Mouse (Mus musculus) liver, embryonic 13.5 days (tissue): ENCODE results near the gene Col6a2. TPM values are rescaled to one million over a fixed set of nuclear protein-coding genes. Genes with fewer than 3 reads are reported as not detected.
A peak's percentile ranks its signal among the peaks of the same experiment; 100 is the strongest.

Experiments
- ATAC-seq: fragments of 200-750 bp; cut with Nextera tagmentation; 2 replicates; pipeline ENCODE4 v1.8.0; 2017; ENCODE audit warnings: low read depth, mild to moderate bottlenecking, moderate number of reproducible peaks, moderate library complexity
- DNase-seq: peaks from one replicate; pipeline ENCODE4 v3.0.0; 2022
- H3K27ac ChIP-seq: fragments of 300-500 bp; sonication (generic); 2 replicates; pipeline ENCODE4 v1.5.1; 2015; ENCODE audit warnings: moderate library complexity, mild to moderate bottlenecking, inconsistent platforms
- H3K27me3 ChIP-seq: fragments of 300-500 bp; sonication (generic); 2 replicates; pipeline ENCODE4 v1.6.1; 2015; ENCODE audit warnings: mild to moderate bottlenecking, inconsistent platforms
- H3K36me3 ChIP-seq: fragments of 300-500 bp; sonication (generic); 2 replicates; pipeline ENCODE4 v1.6.1; 2015; ENCODE audit warnings: mild to moderate bottlenecking, inconsistent platforms
- H3K4me1 ChIP-seq: fragments of 300-500 bp; sonication (generic); replicated peaks from 2 replicates; pipeline ENCODE4 v1.6.1; 2015; ENCODE audit warnings: inconsistent platforms
- H3K4me2 ChIP-seq: fragments of 300-500 bp; sonication (generic); 2 replicates; pipeline ENCODE4 v1.6.1; 2015; ENCODE audit warnings: inconsistent platforms, mild to moderate bottlenecking, moderate library complexity
- H3K4me3 ChIP-seq: fragments of 300-500 bp; sonication (generic); replicated peaks from 2 replicates; pipeline ENCODE4 v1.5.1; 2015; ENCODE audit warnings: mild to moderate bottlenecking, inconsistent platforms
- H3K9ac ChIP-seq: fragments of 300-500 bp; sonication (generic); 2 replicates; pipeline ENCODE4 v1.6.1; 2015; ENCODE audit warnings: mild to moderate bottlenecking, inconsistent platforms
- H3K9me3 ChIP-seq: fragments of 300-500 bp; sonication (generic); replicated peaks from 2 replicates; pipeline ENCODE4 v1.6.1; 2016; ENCODE audit warnings: inconsistent platforms
- WGBS: fragments of 180-500 bp; shearing (Covaris S2); methylation state at CpG from one replicate; pipeline ENCODE4 v1.1.7; 2015; ENCODE audit not compliant: insufficient replicate concordance; 5-methylcytosine and 5-hydroxymethylcytosine counted together
- polyA plus RNA-seq: library from polyadenylated mRNA; unstranded; fragments of >200 nt; fragmentation: Nextera tagmentation; extraction: Ambion mirVana; gene quantifications from 2 replicates; pipeline ENCODE4 v1.2.1, GENCODE M21; 2015

Col6a2 gene
- polyA plus RNA-seq, 1 experiment from 2014 or later, result 9.5 TPM

DNA sequence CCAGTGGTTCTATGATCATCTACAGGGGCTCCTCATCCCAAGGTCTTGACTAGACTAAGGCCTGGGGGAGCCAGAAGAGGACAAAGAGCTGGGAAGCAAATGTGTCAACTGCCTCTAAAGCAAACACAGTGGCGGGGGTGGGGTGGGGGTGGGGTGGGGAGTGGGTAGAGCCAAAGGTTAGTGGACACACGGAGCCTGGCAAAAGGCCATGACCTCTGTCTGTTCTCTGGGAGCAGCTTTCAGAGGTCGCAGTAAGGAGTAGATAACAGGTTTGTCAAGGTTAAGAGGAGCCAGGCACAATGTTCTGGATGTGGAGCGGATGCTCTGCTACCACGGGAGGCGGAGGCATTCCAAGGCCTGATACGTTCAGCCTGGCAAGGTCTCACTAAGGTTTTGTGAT is 46.5 kb downstream of the Col6a2 start:
- Histone ChIP-seq H3K9ac (no peak overlapping the region), H3K36me3 (0 out of 2 replicates have a peak, but pooled peaks cover 3% of the 10 kb centered on the region), H3K4me3 (no peak overlapping the region), H3K4me1 (peaks cover 9% of the 10 kb centered on the region; the same call in 1 of the 2 replicates), H3K27me3 (no peaks in the 10 kb centered on the region), H3K27ac (peak overlapping the region; percentile 71), H3K9me3 (no peaks in the 10 kb centered on the region), H3K4me2 (peak overlapping the region; percentile 47; the same call in 1 of the 2 replicates)
- peak; percentile 43 for ATAC-seq
- WGBS, result 63% methylated on average over 7 of the region's 7 CpGs
- no peak for DNase-seq

DNA sequence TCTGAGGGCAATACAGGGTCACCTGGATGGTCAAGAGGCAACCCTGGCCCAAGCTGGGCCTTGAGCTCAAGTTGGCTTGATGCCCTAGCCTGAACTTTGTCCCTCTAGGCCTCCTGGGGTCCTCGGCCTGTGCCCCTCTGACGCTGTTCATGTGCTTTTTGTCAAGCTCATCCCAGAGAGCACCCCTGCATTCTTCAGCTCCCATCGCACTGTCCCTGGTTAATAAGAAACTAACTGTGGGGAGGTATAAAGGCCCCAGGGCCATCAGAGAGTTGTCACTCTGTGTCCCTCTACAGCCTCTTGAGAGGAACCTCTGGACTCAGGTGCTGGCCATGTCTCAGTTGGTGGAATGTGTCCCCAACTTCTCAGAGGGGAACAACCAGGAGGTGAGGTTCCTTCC is 48.1 kb downstream of the Col6a2 start, which contains the start of gene Ftcd:
Ftcd (plus strand) TSS at position 275 of the 400 bp plus-strand sequence.
- Histone ChIP-seq H3K4me1 (peaks cover 9% of the 10 kb centered on the region; the same call in 1 of the 2 replicates), H3K4me2 (peak within 1 kb of the TSS; percentile 47), H3K9ac (peak within 1 kb of the TSS; percentile 41; the same call in 1 of the 2 replicates), H3K27me3 (no peaks in the 10 kb centered on the region), H3K9me3 (no peaks in the 10 kb centered on the region), H3K36me3 (no peaks in the 10 kb centered on the region), H3K4me3 (peak within 1 kb of the TSS; percentile 30), H3K27ac (peak within 1 kb of the TSS; percentile 71)
- DNase-seq (no peak), ATAC-seq (peak; percentile 71)
- WGBS, result 58% methylated on average over 3 of the region's 3 CpGs

DNA sequence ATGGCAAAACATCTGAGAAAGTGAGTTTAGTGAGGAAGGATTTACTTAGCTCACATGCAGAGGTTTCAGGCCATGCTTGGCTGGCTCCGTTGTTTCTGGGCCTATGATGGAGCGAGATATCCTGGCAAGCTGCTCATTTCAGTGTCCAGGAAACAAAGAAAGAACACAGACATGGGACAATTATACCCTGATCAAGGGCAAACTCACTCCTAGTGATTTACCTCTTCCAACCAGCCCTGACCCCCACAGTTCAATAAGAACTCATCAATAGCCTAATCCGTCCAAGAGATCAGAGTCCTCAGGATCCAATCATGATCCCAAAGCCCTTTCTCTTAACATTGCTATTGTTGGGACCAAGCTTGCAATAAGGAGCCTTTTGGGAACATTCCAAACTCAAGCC is 51.3 kb downstream of the Col6a2 start:
- H3K27ac ChIP-seq, result no peak overlapping the region
- ATAC-seq (no peak), DNase-seq (no peak)
- no peak overlapping the region for H3K9ac ChIP-seq
- H3K4me1 ChIP-seq, result no peaks in the 10 kb centered on the region
- no peaks in the 10 kb centered on the region for H3K9me3 ChIP-seq
- 66% methylated on average over 3 of the region's 3 CpGs for WGBS
- no peak overlapping the region for H3K4me3 ChIP-seq
- H3K27me3 ChIP-seq, result no peaks in the 10 kb centered on the region
- H3K4me2 ChIP-seq, result no peak overlapping the region
- H3K36me3 ChIP-seq, result no peaks in the 10 kb centered on the region

DNA sequence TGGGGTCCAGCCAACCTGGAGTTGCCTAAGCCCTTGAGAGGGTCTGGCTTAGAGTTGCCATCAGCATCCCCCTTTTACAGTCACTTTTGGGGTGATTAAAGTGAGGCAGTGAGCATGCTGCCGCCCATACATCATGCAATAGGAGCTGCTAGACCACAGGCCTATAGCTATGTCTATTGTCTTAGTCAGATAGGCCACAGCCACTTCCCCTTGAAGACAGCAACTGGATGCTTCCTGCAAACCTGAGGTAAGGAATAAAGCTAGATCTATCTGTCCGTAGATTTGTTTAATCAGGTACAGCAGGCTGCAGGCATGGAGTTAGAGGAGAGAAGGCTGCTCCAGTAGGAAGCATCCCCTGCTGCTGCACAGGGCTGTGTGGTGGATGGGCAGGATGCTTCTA is 52.4 kb downstream of the Col6a2 start:
- Histone ChIP-seq H3K9me3 (no peaks in the 10 kb centered on the region), H3K27me3 (no peaks in the 10 kb centered on the region), H3K4me2 (no peak overlapping the region), H3K4me3 (no peak overlapping the region), H3K4me1 (no peaks in the 10 kb centered on the region), H3K27ac (no peak overlapping the region), H3K9ac (no peak overlapping the region), H3K36me3 (no peaks in the 10 kb centered on the region)
- DNase-seq (no peak), ATAC-seq (no peak)
- WGBS, result 24% methylated on average over 2 of the region's 2 CpGs

DNA sequence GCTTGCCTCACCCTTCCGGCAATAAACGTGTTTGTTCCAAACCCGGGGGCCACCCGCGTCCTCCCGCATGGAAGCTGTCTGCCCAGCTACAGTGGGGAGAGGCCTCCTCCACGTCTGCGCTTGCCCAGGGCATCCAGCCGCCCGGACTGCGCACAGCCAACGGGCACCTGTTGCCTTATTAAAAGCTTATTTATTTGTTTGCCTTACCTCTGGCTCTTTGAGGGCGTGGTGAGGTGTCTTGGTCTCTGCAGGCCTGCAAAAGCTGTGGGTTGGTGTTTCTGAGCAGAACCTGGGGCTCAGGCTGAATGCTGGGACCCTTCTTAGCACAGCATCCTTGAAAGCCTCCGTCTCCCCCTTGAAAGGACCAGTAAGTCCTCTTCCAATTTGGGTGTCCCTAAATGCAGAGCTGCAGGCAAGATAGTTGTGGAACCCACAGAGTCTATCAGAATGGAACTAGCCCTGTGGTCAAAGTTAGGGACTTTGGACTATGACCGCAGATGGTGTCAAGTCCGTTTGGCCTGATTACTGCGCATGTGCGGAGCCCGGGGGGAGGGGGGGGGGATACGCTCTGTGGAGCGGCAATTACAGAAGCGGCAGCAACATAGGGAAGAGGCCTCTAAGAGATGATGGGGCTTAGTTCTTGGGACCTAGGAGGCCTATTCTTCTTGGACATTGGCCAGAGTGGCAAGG is 53.3 kb downstream of the Col6a2 start:
- H3K4me2 ChIP-seq, result no peak overlapping the region
- no peaks in the 10 kb centered on the region for H3K27me3 ChIP-seq
- WGBS, result 80% methylated on average over 22 of the region's 22 CpGs
- H3K4me3 ChIP-seq, result no peak overlapping the region
- no peaks in the 10 kb centered on the region for H3K4me1 ChIP-seq
- H3K36me3 ChIP-seq, result no peaks in the 10 kb centered on the region
- no peak overlapping the region for H3K9ac ChIP-seq
- no peaks in the 10 kb centered on the region for H3K9me3 ChIP-seq
- DNase-seq, result no peak
- H3K27ac ChIP-seq, result no peak overlapping the region
- ATAC-seq, result no peak

DNA sequence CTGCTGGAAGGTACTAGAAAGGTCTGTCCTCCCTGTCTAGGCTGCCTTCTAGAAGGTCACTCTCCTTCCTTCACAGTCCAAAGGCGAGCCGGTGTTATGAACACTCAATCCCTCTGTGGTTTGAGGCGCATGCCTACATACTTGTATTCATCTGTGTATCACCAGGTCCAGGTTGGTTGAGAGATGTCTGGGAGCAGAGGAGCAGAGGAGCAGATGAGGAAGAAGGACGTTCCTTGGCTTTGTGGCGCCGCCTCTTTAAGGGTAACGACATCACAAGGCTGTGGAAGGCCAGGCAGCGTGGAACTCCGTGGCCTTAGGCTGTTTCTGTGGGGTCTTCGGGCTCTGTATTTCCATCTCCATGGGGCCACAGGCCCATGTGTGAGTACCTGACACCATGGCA is 61.5 kb downstream of the Col6a2 start, which contains the start of gene Spatc1l:
Spatc1l (plus strand) TSS at position 301 of the 400 bp plus-strand sequence.
- Histone ChIP-seq H3K4me1 (no peaks in the 10 kb centered on the region), H3K9me3 (no peaks in the 10 kb centered on the region), H3K4me3 (no peak within 1 kb of the TSS), H3K36me3 (no peaks in the 10 kb centered on the region), H3K27ac (no peak within 1 kb of the TSS), H3K27me3 (no peaks in the 10 kb centered on the region), H3K9ac (no peak within 1 kb of the TSS), H3K4me2 (no peak within 1 kb of the TSS)
- 76% methylated on average over 10 of the region's 10 CpGs for WGBS
- no peak for DNase-seq
- no peak for ATAC-seq

DNA sequence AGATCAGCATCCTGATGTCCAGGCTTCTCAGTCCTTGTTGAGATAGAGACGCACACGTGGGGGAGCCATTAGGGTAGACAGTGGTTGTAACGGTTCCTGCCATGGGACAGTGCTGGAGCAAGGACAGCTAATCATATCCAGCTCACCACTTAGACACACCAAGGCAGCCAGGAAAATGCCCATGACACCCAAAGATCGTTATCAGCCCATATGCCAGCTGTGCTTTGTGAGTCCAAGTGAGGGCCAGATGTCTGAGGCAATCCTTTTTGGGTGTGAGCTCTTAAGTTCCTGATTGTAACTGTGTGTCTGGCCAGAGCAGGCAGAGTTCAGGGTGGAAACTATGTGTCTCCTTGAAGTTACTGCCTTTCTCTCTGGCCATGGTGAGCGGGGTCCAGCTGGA is 69.4 kb downstream of the Col6a2 start:
- Histone ChIP-seq H3K4me2 (no peak overlapping the region), H3K4me3 (no peak overlapping the region), H3K27ac (no peak overlapping the region), H3K27me3 (no peaks in the 10 kb centered on the region), H3K9me3 (no peaks in the 10 kb centered on the region), H3K9ac (no peak overlapping the region), H3K36me3 (peaks cover 56% of the 10 kb centered on the region), H3K4me1 (no peaks in the 10 kb centered on the region)
- WGBS, result 79% methylated on average over 5 of the region's 5 CpGs
- no peak for DNase-seq
- ATAC-seq, result no peak

DNA sequence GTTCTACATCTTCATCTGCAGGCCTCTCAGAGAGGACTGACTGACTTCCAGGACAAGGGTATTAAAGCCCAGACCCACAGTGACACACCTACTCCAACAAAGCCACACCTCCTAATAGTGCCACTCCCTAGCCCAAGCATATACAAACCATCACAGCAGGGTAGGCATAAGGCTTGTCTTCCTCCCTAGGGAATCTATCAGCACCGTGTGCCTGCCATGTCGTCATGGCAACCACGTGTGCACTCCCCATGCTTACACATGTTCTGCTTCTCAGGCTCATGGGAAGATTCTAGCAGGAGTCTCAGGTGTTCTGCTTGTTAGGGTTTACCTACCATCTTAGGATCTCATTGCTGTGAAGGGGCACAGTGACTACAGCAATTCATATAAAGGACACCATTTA is 71.9 kb downstream of the Col6a2 start:
- no peak for ATAC-seq
- 81% methylated on average over 3 of the region's 3 CpGs for WGBS
- Histone ChIP-seq H3K9ac (no peak overlapping the region), H3K4me3 (no peak overlapping the region), H3K36me3 (peaks cover 77% of the 10 kb centered on the region), H3K4me1 (no peaks in the 10 kb centered on the region), H3K4me2 (no peak overlapping the region), H3K27me3 (no peaks in the 10 kb centered on the region), H3K9me3 (no peaks in the 10 kb centered on the region), H3K27ac (no peak overlapping the region)
- DNase-seq, result no peak

DNA sequence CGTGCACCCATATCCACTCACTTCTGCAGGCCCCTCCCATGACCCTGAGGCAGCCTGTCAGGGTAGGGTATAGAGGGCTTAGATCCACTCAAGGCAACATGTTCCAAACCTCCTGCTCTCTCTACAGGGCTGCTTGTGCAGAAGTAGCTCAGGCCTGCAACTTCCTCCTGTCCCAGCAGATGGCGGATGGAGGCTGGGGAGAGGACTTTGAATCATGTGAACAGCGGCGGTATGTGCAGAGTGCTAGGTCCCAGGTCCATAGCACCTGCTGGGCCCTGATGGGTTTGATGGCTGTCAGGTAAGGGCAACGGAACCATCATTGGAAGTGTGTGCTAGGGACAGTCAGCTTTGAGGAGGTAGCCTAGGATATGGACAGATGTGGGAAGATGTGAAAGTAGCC is 73.0 kb downstream of the Col6a2 start:
- no peak for DNase-seq
- Histone ChIP-seq H3K4me3 (no peak overlapping the region), H3K4me2 (no peak overlapping the region), H3K27ac (no peak overlapping the region), H3K36me3 (peaks cover 84% of the 10 kb centered on the region), H3K27me3 (no peaks in the 10 kb centered on the region), H3K9ac (no peak overlapping the region), H3K4me1 (no peaks in the 10 kb centered on the region), H3K9me3 (no peaks in the 10 kb centered on the region)
- 75% methylated on average over 5 of the region's 5 CpGs for WGBS
- peak; percentile 5; the same call in 1 of the 2 replicates for ATAC-seq

DNA sequence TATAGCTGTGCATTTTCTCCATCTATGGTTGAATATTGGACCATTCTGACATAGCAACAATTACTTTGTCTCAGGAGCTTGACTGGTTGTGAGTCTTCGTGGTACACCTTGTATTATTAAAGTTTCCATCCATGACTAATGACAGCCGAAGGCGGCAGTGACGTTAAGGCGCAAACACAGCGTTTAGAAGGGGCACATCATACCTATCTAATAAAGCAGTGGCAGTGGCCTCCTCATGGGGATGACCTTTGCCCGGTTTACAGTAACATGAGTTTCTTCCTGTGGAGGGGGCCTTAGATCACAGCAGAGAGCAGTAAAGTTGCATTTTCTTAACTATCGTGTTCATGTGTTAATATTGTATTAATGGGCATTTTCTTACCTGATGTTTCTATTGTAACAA is 75.2 kb downstream of the Col6a2 start:
- H3K36me3 ChIP-seq, result peaks cover 90% of the 10 kb centered on the region
- H3K9ac ChIP-seq, result no peak overlapping the region
- 86% methylated on average over 8 of the region's 8 CpGs for WGBS
- H3K4me3 ChIP-seq, result no peak overlapping the region
- H3K27ac ChIP-seq, result no peak overlapping the region
- no peaks in the 10 kb centered on the region for H3K9me3 ChIP-seq
- no peak overlapping the region for H3K4me2 ChIP-seq
- ATAC-seq, result no peak
- no peaks in the 10 kb centered on the region for H3K4me1 ChIP-seq
- no peaks in the 10 kb centered on the region for H3K27me3 ChIP-seq
- DNase-seq, result no peak

DNA sequence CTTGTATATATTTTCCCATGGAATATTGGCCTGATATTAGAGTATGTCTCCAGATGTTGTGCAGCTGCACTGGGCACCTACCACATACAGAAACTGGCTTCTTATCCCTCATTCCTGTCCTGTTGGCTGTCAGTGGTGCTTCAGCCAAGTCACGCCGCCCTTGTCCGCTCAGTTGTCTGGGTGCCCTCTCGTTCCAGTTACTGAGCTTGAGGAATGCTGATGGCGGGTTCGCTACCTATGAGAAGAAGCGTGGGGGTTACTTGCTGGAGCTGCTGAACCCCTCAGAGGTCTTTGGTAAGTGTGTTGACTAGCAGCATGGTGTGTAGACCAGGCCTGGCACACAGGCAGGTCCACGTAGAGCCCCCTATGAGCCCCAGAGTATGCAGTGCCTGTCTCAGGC is 76.9 kb downstream of the Col6a2 start:
- H3K9me3 ChIP-seq, result no peaks in the 10 kb centered on the region
- WGBS, result 89% methylated on average over 8 of the region's 8 CpGs
- no peaks in the 10 kb centered on the region for H3K27me3 ChIP-seq
- ATAC-seq (no peak), DNase-seq (no peak)
- no peaks in the 10 kb centered on the region for H3K4me1 ChIP-seq
- H3K4me3 ChIP-seq, result no peak overlapping the region
- no peak overlapping the region for H3K27ac ChIP-seq
- H3K36me3 ChIP-seq, result peaks cover 91% of the 10 kb centered on the region
- H3K9ac ChIP-seq, result no peak overlapping the region
- no peak overlapping the region for H3K4me2 ChIP-seq
